Mouse (Mus musculus) MEL (cell line): ENCODE results near the gene RPS10-NUDT3. TPM values are rescaled to one million over a fixed set of nuclear protein-coding genes. Genes with fewer than 3 reads are reported as not detected.

Experiments used
- DNase-seq: peaks from one replicate; pipeline ENCODE4 v3.0.0; 2011; ENCODE audit warnings: low read depth, low spot score
- H3K27ac ChIP-seq: 2 replicates; pipeline ENCODE4 v1.5.1; 2012; ENCODE audit warnings: low read depth, mild to moderate bottlenecking, control low read depth, low read length, moderate library complexity; ENCODE audit not compliant: control insufficient read depth
- H3K27me3 ChIP-seq, 2 experiments: fragments of 150-350 bp in 1 of 2; sonication (generic) in 1 of 2; 2 replicates each; pipeline ENCODE4 v1.6.1; 2012; ENCODE audit warnings: low read length in 2 of 2, mild to moderate bottlenecking in 2 of 2, improper control_type of control experiment in 1 of 2, moderate library complexity in 1 of 2; ENCODE audit not compliant: insufficient read depth in 2 of 2, control insufficient read depth in 1 of 2
- H3K36me3 ChIP-seq, 2 experiments: 2 replicates each; pipeline ENCODE4 v1.6.1; 2012 to 2014; ENCODE audit warnings: low read length in 2 of 2, improper control_type of control experiment in 1 of 2, inconsistent platforms in 1 of 2, mild to moderate bottlenecking in 1 of 2; ENCODE audit not compliant: insufficient read depth in 2 of 2, control insufficient read depth in 1 of 2
- H3K4me1 ChIP-seq, 2 experiments: fragments of 150-350 bp in 1 of 2; sonication (generic) in 1 of 2; 2 replicates each; pipeline ENCODE4 v1.6.1; 2012; ENCODE audit warnings: low read length in 2 of 2, improper control_type of control experiment in 1 of 2, mild to moderate bottlenecking in 1 of 2; ENCODE audit not compliant: insufficient read depth in 2 of 2, control insufficient read depth in 1 of 2
- H3K4me3 ChIP-seq, 2 experiments: fragments of 150-350 bp in 1 of 2; sonication (generic) in 1 of 2; 2 replicates each; pipeline ENCODE4 v1.5.1; 2012; ENCODE audit warnings: low read depth in 2 of 2, low read length in 2 of 2, mild to moderate bottlenecking in 2 of 2, moderate library complexity in 2 of 2, control low read depth in 1 of 2, improper control_type of control experiment in 1 of 2; ENCODE audit not compliant: control insufficient read depth in 1 of 2, insufficient read depth in 1 of 2
- H3K79me2 ChIP-seq: 2 replicates; pipeline ENCODE4 v1.6.1; 2012; ENCODE audit warnings: mild to moderate bottlenecking, low read length, moderate library complexity; ENCODE audit not compliant: control insufficient read depth, poor library complexity, insufficient read depth
- H3K9ac ChIP-seq: 2 replicates; pipeline ENCODE4 v1.6.1; 2012; ENCODE audit warnings: low read depth, mild to moderate bottlenecking, control low read depth, low read length, moderate library complexity; ENCODE audit not compliant: control insufficient read depth, poor library complexity, severe bottlenecking
- H3K9me3 ChIP-seq: fragments of 150-350 bp; sonication (generic); replicated peaks from 2 replicates; pipeline ENCODE4 v1.6.1; 2012; ENCODE audit warnings: mild to moderate bottlenecking, low read length, improper control_type of control experiment, moderate library complexity; ENCODE audit not compliant: insufficient read depth
- CHD2 ChIP-seq: IDR thresholded peaks from 2 replicates; pipeline ENCODE4 v1.6.1; 2011; ENCODE audit warnings: low read length, improper control_type of control experiment
- CTCF ChIP-seq, 3 experiments: IDR thresholded peaks in 2 of 3; conservative IDR thresholded peaks in 1 of 3; 2 replicates each; pipeline ENCODE4 v1.5.1; 2011 to 2012; ENCODE audit warnings: low read length in 3 of 3, low read depth in 2 of 3, mild to moderate bottlenecking in 2 of 3, improper control_type of control experiment in 1 of 3, inconsistent platforms in 1 of 3, mixed read lengths in 1 of 3, moderate library complexity in 1 of 3; ENCODE audit not compliant: control insufficient read depth in 1 of 3, insufficient read depth in 1 of 3, poor library complexity in 1 of 3, severe bottlenecking in 1 of 3
- ELF1 ChIP-seq: IDR thresholded peaks from 2 replicates; pipeline ENCODE4 v1.6.1; 2014; ENCODE audit warnings: low read depth, mild to moderate bottlenecking, inconsistent platforms, low read length, improper control_type of control experiment, moderate library complexity
- EP300 ChIP-seq, 2 experiments: IDR thresholded peaks; 2 replicates each; pipeline ENCODE4 v1.6.1; 2011; ENCODE audit warnings: improper control_type of control experiment in 2 of 2, low read length in 2 of 2, low read depth in 1 of 2, mild to moderate bottlenecking in 1 of 2
- ETS1 ChIP-seq: IDR thresholded peaks from 2 replicates; pipeline ENCODE4 v1.6.1; 2012; ENCODE audit warnings: low read depth, mild to moderate bottlenecking, inconsistent platforms, low read length, improper control_type of control experiment, moderate library complexity
- GABPA ChIP-seq: IDR thresholded peaks from 2 replicates; pipeline ENCODE4 v1.6.1; 2012; ENCODE audit warnings: low read depth, mild to moderate bottlenecking, inconsistent platforms, low read length, improper control_type of control experiment, moderate library complexity
- GATA1 ChIP-seq: IDR thresholded peaks from 2 replicates; pipeline ENCODE4 v1.6.1; 2011; ENCODE audit warnings: low read depth, low read length, improper control_type of control experiment
- HCFC1 ChIP-seq: IDR thresholded peaks from 2 replicates; pipeline ENCODE4 v1.6.1; 2012; ENCODE audit warnings: low read depth, mild to moderate bottlenecking, inconsistent platforms, low read length, improper control_type of control experiment, moderate library complexity
- JUND ChIP-seq: IDR thresholded peaks from 2 replicates; pipeline ENCODE4 v1.6.1; 2011; ENCODE audit warnings: low read depth, mild to moderate bottlenecking, improper control_type of control experiment, low read length
- KAT2A ChIP-seq: conservative IDR thresholded peaks from 2 replicates; pipeline ENCODE4 v1.6.1; 2012; ENCODE audit warnings: low read depth, low read length, improper control_type of control experiment, inconsistent platforms
- MAFK ChIP-seq: IDR thresholded peaks from 2 replicates; pipeline ENCODE4 v1.6.1; 2011; ENCODE audit warnings: low read depth, mild to moderate bottlenecking, low read length, improper control_type of control experiment, borderline replicate concordance
- MAX ChIP-seq: IDR thresholded peaks from 2 replicates; pipeline ENCODE4 v1.6.1; 2011; ENCODE audit warnings: low read length, improper control_type of control experiment
- MAZ ChIP-seq: IDR thresholded peaks from 2 replicates; pipeline ENCODE4 v1.6.1; 2012; ENCODE audit warnings: low read depth, mild to moderate bottlenecking, inconsistent platforms, low read length, improper control_type of control experiment
- MXI1 ChIP-seq: IDR thresholded peaks from 2 replicates; pipeline ENCODE4 v1.6.1; 2011; ENCODE audit warnings: mild to moderate bottlenecking, low read depth, low read length, improper control_type of control experiment
- MYB ChIP-seq: IDR thresholded peaks from 2 replicates; pipeline ENCODE4 v1.6.1; 2011; ENCODE audit warnings: mild to moderate bottlenecking, low read depth, low read length, improper control_type of control experiment
- MYC ChIP-seq: IDR thresholded peaks from 2 replicates; pipeline ENCODE4 v1.6.1; 2011; ENCODE audit warnings: low read depth, mild to moderate bottlenecking, low read length, improper control_type of control experiment, moderate library complexity
- NELFE ChIP-seq: IDR thresholded peaks from 2 replicates; pipeline ENCODE4 v1.6.1; 2011; ENCODE audit warnings: low read depth, low read length, improper control_type of control experiment
- POLR2A ChIP-seq, 2 experiments: IDR thresholded peaks; 2 replicates each; pipeline ENCODE4 v1.6.1; 2011 to 2012; ENCODE audit warnings: low read length in 2 of 2, mild to moderate bottlenecking in 2 of 2, control low read depth in 1 of 2, improper control_type of control experiment in 1 of 2, low read depth in 1 of 2, moderate library complexity in 1 of 2; ENCODE audit not compliant: control insufficient read depth in 1 of 2, insufficient read depth in 1 of 2, poor library complexity in 1 of 2
- POLR2AphosphoS2 ChIP-seq: IDR thresholded peaks from 2 replicates; pipeline ENCODE4 v1.6.1; 2011; ENCODE audit warnings: low read length, improper control_type of control experiment
- POLR2AphosphoS5 ChIP-seq: IDR thresholded peaks from 2 replicates; pipeline ENCODE4 v1.6.1; 2012; ENCODE audit warnings: low read depth, borderline replicate concordance, mild to moderate bottlenecking, inconsistent platforms, low read length, moderate library complexity, mixed read lengths
- RAD21 ChIP-seq: IDR thresholded peaks from 2 replicates; pipeline ENCODE4 v1.6.1; 2011; ENCODE audit warnings: mild to moderate bottlenecking, low read depth, low read length, improper control_type of control experiment
- RCOR1 ChIP-seq: IDR thresholded peaks from 2 replicates; pipeline ENCODE4 v1.6.1; 2012; ENCODE audit warnings: low read depth, mild to moderate bottlenecking, inconsistent platforms, low read length, improper control_type of control experiment
- SIN3A ChIP-seq: IDR thresholded peaks from 2 replicates; pipeline ENCODE4 v1.6.1; 2012; ENCODE audit warnings: low read length, improper control_type of control experiment, inconsistent platforms
- TCF12 ChIP-seq: IDR thresholded peaks from 2 replicates; pipeline ENCODE4 v1.6.1; 2014; ENCODE audit warnings: low read depth, mild to moderate bottlenecking, inconsistent platforms, low read length, improper control_type of control experiment, moderate library complexity
- USF2 ChIP-seq, 2 experiments: IDR thresholded peaks; 2 replicates each; pipeline ENCODE4 v1.6.1; 2011 to 2012; ENCODE audit warnings: improper control_type of control experiment in 2 of 2, low read length in 2 of 2, borderline replicate concordance in 1 of 2, inconsistent platforms in 1 of 2, low read depth in 1 of 2, mild to moderate bottlenecking in 1 of 2; ENCODE audit not compliant: insufficient read depth in 1 of 2
- ZC3H11A ChIP-seq: IDR thresholded peaks from 2 replicates; pipeline ENCODE4 v1.6.1; 2012; ENCODE audit warnings: low read depth, mild to moderate bottlenecking, inconsistent platforms, low read length, improper control_type of control experiment
- ZNF384 ChIP-seq: IDR thresholded peaks from 2 replicates; pipeline ENCODE4 v1.6.1; 2012; ENCODE audit warnings: low read depth, mild to moderate bottlenecking, inconsistent platforms, low read length, improper control_type of control experiment
- polyA plus RNA-seq, 2 experiments: library from polyadenylated mRNA; stranded (reverse) in 1 of 2; unstranded in 1 of 2; fragments of >175 nt in 1 of 2; fragments of >200 nt in 1 of 2; gene quantifications; 2 replicates each; pipeline versions ENCODE4 v1.2.1 to v1.2.4; 2012; ENCODE audit warnings: low replicate concordance in 2 of 2, low read depth in 1 of 2; ENCODE audit not compliant: insufficient read length in 2 of 2, insufficient read depth in 1 of 2, missing spikeins in 1 of 2
- total RNA-seq: library from RNA; depleted of rRNA; stranded (reverse); fragments of 300-350 nt; gene quantifications from 2 replicates; pipeline ENCODE4 v1.2.3, GENCODE M21; 2012

The RPS10-NUDT3 gene
- total and polyA plus RNA-seq, 3 experiments = 37.3 TPM; not detected in 2

DNA sequence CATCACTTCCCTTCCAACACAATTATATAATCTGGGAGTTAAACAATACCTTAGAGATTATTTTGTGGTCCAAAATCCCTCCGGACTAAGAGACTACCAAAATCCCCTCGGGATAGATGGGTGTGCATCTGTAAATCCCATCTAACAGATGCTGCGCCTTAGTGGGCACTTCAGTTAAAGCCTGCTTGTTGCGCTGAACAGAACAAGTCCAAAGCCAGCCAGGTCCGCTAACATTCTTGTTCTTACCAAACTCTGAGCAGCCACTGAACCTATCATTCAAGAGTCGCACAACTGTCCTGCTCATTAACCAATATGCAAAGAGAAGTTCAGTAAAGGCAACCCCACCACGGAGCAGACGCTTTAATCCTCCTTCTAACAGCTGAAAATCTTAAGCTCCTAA is 13.9 kb downstream of the RPS10-NUDT3 start:
- no peak for DNase-seq
- H3K9me3 ChIP-seq = no peaks in the 10 kb centered on the region
- H3K4me1 ChIP-seq = peaks cover 0 to 11% of the 10 kb centered on the region in 2 experiments
- H3K79me2 ChIP-seq = peaks cover 68% of the 10 kb centered on the region
- TF ChIP-seq CHD2 (no peak), POLR2AphosphoS5 (no peak), MYB (no peak), JUND (no peak), MAZ (no peak), MYC (no peak), RAD21 (no peak), HCFC1 (no peak), EP300 (IDR thresholded peaks at IDR 0.05; ENCODE audit: low read depth in 1 of 2, low read length in 2 of 2) (no peak), RCOR1 (no peak), NELFE (no peak), USF2 (IDR thresholded peaks at IDR 0.05; ENCODE audit: borderline replicate concordance in 1 of 2, insufficient read depth in 1 of 2, low read depth in 1 of 2, low read length in 2 of 2) (no peak), MAX (no peak), CTCF (IDR thresholded peaks at IDR 0.05 in 2 of 3, conservative IDR thresholded peaks at IDR 0.05 in 1 of 3; ENCODE audit: control insufficient read depth in 1 of 3, insufficient read depth in 1 of 3, low read depth in 2 of 3, low read length in 3 of 3, poor library complexity in 1 of 3, severe bottlenecking in 1 of 3) (no peak), ZNF384 (no peak), KAT2A (no peak), POLR2A (IDR thresholded peaks at IDR 0.05; ENCODE audit: control insufficient read depth in 1 of 2, insufficient read depth in 1 of 2, low read depth in 1 of 2, low read length in 2 of 2, poor library complexity in 1 of 2) (no peak), MXI1 (no peak)
- no peak overlapping the region for H3K27ac ChIP-seq
- H3K4me3 ChIP-seq = peak overlapping the region; percentile 82 to 86
- no peaks in the 10 kb centered on the region for H3K27me3 ChIP-seq
- H3K36me3 ChIP-seq = peaks cover 2 to 18% of the 10 kb centered on the region in 2 experiments; a peak in 2 of 4 replicates
- peak overlapping the region; percentile 99 for H3K9ac ChIP-seq

DNA sequence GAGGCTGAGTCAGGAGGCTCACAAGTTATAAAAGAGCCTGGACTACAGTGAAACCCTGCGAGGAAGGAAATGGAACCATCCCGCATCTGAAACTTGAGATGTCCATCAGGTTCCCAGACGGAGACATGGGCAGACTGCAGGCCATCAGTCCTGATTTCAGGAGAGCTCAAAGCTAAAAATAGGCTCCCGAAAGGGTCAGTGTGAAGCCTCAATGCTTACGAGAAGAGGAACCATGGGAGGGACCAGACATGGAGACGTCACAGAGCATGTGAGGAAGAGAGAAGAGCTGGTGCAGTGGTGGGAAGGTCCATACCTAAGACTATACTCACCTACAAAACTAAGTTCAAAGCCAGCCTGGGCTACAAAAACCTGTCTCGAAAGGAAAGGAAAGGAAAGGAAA is 19.6 kb downstream of the RPS10-NUDT3 start:
- Histone ChIP-seq H3K9me3 (no peaks in the 10 kb centered on the region), H3K79me2 (peaks cover 85% of the 10 kb centered on the region), H3K4me3 (no peak overlapping the region), H3K27ac (no peak overlapping the region), H3K4me1 (peaks cover 11 to 19% of the 10 kb centered on the region in 2 experiments), H3K9ac (no peak overlapping the region), H3K36me3 (peaks cover 2 to 16% of the 10 kb centered on the region in 2 experiments), H3K27me3 (no peaks in the 10 kb centered on the region)
- no peak for TF ChIP-seq SIN3A
- no peak for TF ChIP-seq ETS1
- no peak for TF ChIP-seq ZNF384
- TF ChIP-seq MYB = no peak
- no peak for TF ChIP-seq ELF1
- TF ChIP-seq POLR2AphosphoS2 = no peak
- TF ChIP-seq ZC3H11A = no peak
- no peak for TF ChIP-seq EP300 (IDR thresholded peaks at IDR 0.05; ENCODE audit: low read depth in 1 of 2, low read length in 2 of 2)
- no peak for TF ChIP-seq MXI1
- no peak for TF ChIP-seq MAX
- TF ChIP-seq NELFE = no peak
- no peak for TF ChIP-seq MAFK
- no peak for TF ChIP-seq GATA1
- no peak for TF ChIP-seq TCF12
- no peak for TF ChIP-seq RAD21
- TF ChIP-seq CHD2 = no peak
- no peak for TF ChIP-seq JUND
- no peak for TF ChIP-seq GABPA
- TF ChIP-seq RCOR1 = no peak
- no peak for DNase-seq
